Mouse (Mus musculus): ENCODE data around the gene Ssbp3.

DNA sequence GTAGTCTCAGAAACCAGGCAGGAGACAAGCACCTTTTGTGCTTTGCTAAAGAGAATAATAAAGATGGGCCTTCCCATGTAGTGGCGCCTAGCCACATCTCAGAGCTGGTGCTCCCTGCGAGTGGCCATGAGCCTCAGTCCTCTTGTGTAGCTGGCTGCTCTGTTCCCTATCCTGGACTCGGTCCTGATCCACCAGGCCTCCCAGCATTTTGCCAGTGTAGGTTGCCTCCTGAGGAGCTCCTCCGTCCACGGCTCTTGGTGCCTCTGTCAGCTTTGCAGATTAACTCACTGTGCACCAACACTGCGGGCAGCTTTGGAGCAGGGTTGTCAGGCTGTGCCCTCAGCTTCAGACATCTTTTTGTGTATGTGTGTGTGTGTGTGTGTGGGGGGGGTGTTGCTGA lies 30.4 kb downstream of the Ssbp3 start:
- TF ChIP-seq CTCF (conservative IDR thresholded peaks at IDR 0.05; ENCODE audit: low read length) (no peak), NANOG (IDR thresholded peaks at IDR 0.05; ENCODE audit: borderline replicate concordance, low read length) (no peak)

All from E14TG2a.4 (cell line).